Mouse (Mus musculus) heart, postnatal 0 days (tissue): ENCODE data around the gene Esrrg.
A peak's percentile ranks its signal among the peaks of the same experiment; 100 is the strongest.

Experiments used
- CTCF ChIP-seq: IDR thresholded peaks from 2 replicates; pipeline ENCODE4 v1.5.1; 2016; ENCODE audit warnings: antibody characterized with exemption, control low read depth, low read depth
- EP300 ChIP-seq: IDR thresholded peaks from 2 replicates; pipeline ENCODE4 v1.6.1; 2016; ENCODE audit warnings: antibody characterized with exemption, low read depth

DNA sequence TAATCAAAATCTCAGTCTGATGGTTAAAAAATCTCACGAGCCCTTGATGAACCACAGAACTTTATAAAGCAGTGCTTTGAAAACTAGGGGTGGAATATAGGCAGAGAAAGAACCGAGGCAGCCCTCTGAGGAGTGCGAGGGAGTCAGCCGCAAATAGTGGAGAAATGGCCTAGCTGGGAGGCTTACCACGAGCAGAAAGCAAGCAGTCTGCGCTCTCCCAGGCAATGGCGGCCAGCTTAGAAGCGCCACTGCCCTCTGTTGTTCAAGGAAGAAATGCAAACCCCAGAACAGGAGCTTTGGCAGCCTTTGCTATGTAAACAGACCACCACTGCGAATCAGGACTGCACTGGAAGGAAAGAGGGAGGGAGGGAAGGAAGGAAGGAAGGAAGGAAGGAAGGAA, 365.8 kb downstream of the Esrrg start:
- TF ChIP-seq CTCF (peak; percentile 83), EP300 (no peak)
